Mouse (Mus musculus) midbrain, embryonic 13.5 days (tissue): ENCODE measurements around the gene Hlcs. TPM values are rescaled to one million over a fixed set of nuclear protein-coding genes. Genes with fewer than 3 reads are reported as not detected.
"Not testable (repeated sequence)": the region's sequence is repeated elsewhere in the genome, so short reads cannot be mapped to it uniquely, and the experiment has no call there.

ENCODE experiments used
- ATAC-seq: fragments of 200-750 bp; cut with Nextera tagmentation; 2 replicates; pipeline ENCODE4 v1.8.0; 2017; ENCODE audit warnings: mild to moderate bottlenecking, moderate TSS enrichment, moderate library complexity
- H3K27ac ChIP-seq: fragments of 300-500 bp; sonication (generic); 2 replicates; pipeline ENCODE4 v1.5.1; 2015; ENCODE audit warnings: inconsistent platforms, mild to moderate bottlenecking, moderate library complexity
- H3K27me3 ChIP-seq: fragments of 300-500 bp; sonication (generic); 2 replicates; pipeline ENCODE4 v1.6.1; 2015; ENCODE audit warnings: mild to moderate bottlenecking, inconsistent platforms
- H3K36me3 ChIP-seq: fragments of 300-500 bp; sonication (generic); 2 replicates; pipeline ENCODE4 v1.6.1; 2015; ENCODE audit warnings: mild to moderate bottlenecking, inconsistent platforms
- H3K4me1 ChIP-seq: fragments of 300-500 bp; sonication (generic); replicated peaks from 2 replicates; pipeline ENCODE4 v1.6.1; 2015; ENCODE audit warnings: inconsistent platforms
- H3K4me2 ChIP-seq: fragments of 300-500 bp; sonication (generic); replicated peaks from 2 replicates; pipeline ENCODE4 v1.6.1; 2015; ENCODE audit warnings: moderate library complexity, mild to moderate bottlenecking, inconsistent platforms
- H3K4me3 ChIP-seq: fragments of 300-500 bp; sonication (generic); replicated peaks from 2 replicates; pipeline ENCODE4 v1.5.1; 2015; ENCODE audit warnings: mild to moderate bottlenecking, inconsistent platforms
- H3K9ac ChIP-seq: fragments of 300-500 bp; sonication (generic); replicated peaks from 2 replicates; pipeline ENCODE4 v1.6.1; 2015; ENCODE audit warnings: mild to moderate bottlenecking, inconsistent platforms
- H3K9me3 ChIP-seq: fragments of 300-500 bp; sonication (generic); 2 replicates; pipeline ENCODE4 v1.6.1; 2016; ENCODE audit warnings: mild to moderate bottlenecking, inconsistent platforms
- WGBS: fragments of 180-500 bp; shearing (Covaris S2); methylation state at CpG from one replicate; pipeline ENCODE4 v1.1.7; 2015; 5-methylcytosine and 5-hydroxymethylcytosine counted together
- polyA plus RNA-seq: library from polyadenylated mRNA; unstranded; fragments of >200 nt; fragmentation: Nextera tagmentation; extraction: Ambion mirVana; gene quantifications from 2 replicates; pipeline ENCODE4 v1.2.1, GENCODE M21; 2015

The Hlcs gene
- polyA plus RNA-seq, 1 experiment from 2014 or later = 9.2 TPM

DNA sequence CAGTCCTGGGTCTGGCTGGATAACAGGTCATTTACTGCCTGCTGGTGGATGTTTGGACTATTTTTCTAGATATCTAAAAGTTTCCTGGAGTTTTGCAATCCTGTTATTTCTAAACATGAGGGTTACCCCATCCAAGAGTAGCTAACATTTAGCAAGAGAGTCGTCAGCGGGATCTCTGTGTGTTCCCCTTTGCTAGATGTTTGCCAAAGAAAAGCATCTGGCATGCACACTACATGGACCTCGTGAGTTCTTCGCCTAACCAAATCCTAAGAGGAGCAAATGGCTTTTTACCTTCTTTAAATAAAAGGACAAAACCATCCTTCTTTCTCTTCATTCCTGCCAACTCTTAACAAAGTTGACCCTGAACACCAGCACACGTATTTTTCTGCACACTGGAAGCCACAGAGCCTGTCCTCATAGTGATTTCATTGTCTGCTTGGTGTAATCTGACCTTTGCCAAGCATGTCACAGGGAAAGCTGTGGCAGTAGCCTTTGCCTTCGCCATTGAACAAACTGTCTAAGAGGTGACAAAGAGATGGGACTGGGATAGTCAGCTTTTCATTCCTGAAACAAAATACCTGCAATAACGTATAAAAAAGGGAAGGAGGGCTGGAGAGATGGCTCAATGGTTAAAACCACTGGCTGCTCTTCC is 33.8 kb upstream of the Hlcs start:
- WGBS = 78% methylated on average over 7 of the region's 7 CpGs
- H3K4me3 ChIP-seq = no peak overlapping the region

GRCm38 (mm10) chr16:94345733-94346132 is 32.4 kb upstream of the Hlcs start:
- no peaks in the 10 kb centered on the region for H3K9me3 ChIP-seq
- peaks cover 9% of the 10 kb centered on the region for H3K4me1 ChIP-seq
- no peak overlapping the region for H3K4me3 ChIP-seq
- H3K36me3 ChIP-seq = no peaks in the 10 kb centered on the region
- no peak overlapping the region for H3K4me2 ChIP-seq
- H3K27ac ChIP-seq = no peak overlapping the region
- ATAC-seq = no peak
- no peaks in the 10 kb centered on the region for H3K27me3 ChIP-seq
- 92% methylated on average over 1 of the region's 1 CpGs for WGBS
- H3K9ac ChIP-seq = no peak overlapping the region

More for the DNA sequence above, 33.8 kb upstream of the Hlcs start:
- H3K27ac ChIP-seq = no peak overlapping the region
- H3K4me2 ChIP-seq = no peak overlapping the region
- no peak for ATAC-seq
- no peaks in the 10 kb centered on the region for H3K9me3 ChIP-seq
- H3K4me1 ChIP-seq = peaks cover 9% of the 10 kb centered on the region
- no peak overlapping the region for H3K9ac ChIP-seq
- H3K27me3 ChIP-seq = no peaks in the 10 kb centered on the region
- no peaks in the 10 kb centered on the region for H3K36me3 ChIP-seq

GRCm38 (mm10) chr16:94339164-94340160 is 26.1 kb upstream of the Hlcs start:
- 94% methylated on average over 22 of the region's 22 CpGs for WGBS
- H3K9me3 ChIP-seq, H3K36me3 ChIP-seq, H3K4me3 ChIP-seq, H3K27me3 ChIP-seq, H3K9ac ChIP-seq, H3K27ac ChIP-seq, H3K4me2 ChIP-seq, H3K4me1 ChIP-seq, ATAC-seq: not testable (repeated sequence)

DNA sequence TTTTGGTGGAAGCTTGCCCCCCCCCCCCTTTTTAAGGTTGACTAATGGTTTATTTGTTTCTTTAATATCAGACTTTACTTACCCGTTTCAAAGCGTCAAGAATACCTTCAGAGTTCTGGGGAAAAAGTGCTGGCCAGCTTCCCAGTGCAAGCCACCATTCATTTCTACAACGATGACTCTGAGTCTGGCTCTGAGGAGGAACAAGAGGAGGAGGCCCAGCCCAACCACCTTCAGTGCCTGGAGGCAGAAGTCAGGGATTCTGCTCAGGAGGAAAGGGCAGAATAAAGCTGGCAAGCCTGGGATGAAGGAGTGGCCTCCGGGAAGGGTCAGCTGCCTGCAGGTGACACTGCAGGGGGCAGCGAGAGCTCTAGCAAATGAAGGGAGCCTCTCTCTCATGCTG is 22.3 kb upstream of the Hlcs start:
- Histone ChIP-seq H3K9me3 (no peaks in the 10 kb centered on the region), H3K27me3 (no peaks in the 10 kb centered on the region), H3K36me3 (no peaks in the 10 kb centered on the region), H3K27ac (no peak overlapping the region), H3K4me1 (peaks cover 3% of the 10 kb centered on the region; the same call in 1 of the 2 replicates), H3K4me2 (no peak overlapping the region), H3K9ac (no peak overlapping the region), H3K4me3 (no peak overlapping the region)
- ATAC-seq = no peak
- WGBS = 37% methylated on average over 5 of the region's 5 CpGs

- H3K36me3 ChIP-seq = no peaks in the 10 kb centered on the region
- WGBS = 62% methylated on average over 5 of the region's 5 CpGs
- ATAC-seq = no peak
- H3K4me2 ChIP-seq = no peak overlapping the region
- H3K27ac ChIP-seq = no peak overlapping the region
- H3K9me3 ChIP-seq = no peaks in the 10 kb centered on the region
- H3K4me3 ChIP-seq = no peak overlapping the region
- H3K27me3 ChIP-seq = peaks cover 32% of the 10 kb centered on the region
- H3K9ac ChIP-seq = no peak overlapping the region
- peaks cover 34% of the 10 kb centered on the region for H3K4me1 ChIP-seq
Measured at GRCm38 (mm10) chr16:94331886-94332252, 18.5 kb upstream of the Hlcs start.

GRCm38 (mm10) chr16:94331233-94331885 is 18.0 kb upstream of the Hlcs start:
- no peaks in the 10 kb centered on the region for H3K9me3 ChIP-seq
- H3K27ac ChIP-seq = no peak overlapping the region
- peaks cover 34% of the 10 kb centered on the region for H3K4me1 ChIP-seq
- no peaks in the 10 kb centered on the region for H3K36me3 ChIP-seq
- H3K9ac ChIP-seq = no peak overlapping the region
- H3K4me3 ChIP-seq = no peak overlapping the region
- no peak for ATAC-seq
- no peak overlapping the region for H3K4me2 ChIP-seq
- H3K27me3 ChIP-seq = peaks cover 36% of the 10 kb centered on the region
- WGBS = 85% methylated on average over 9 of the region's 9 CpGs

DNA sequence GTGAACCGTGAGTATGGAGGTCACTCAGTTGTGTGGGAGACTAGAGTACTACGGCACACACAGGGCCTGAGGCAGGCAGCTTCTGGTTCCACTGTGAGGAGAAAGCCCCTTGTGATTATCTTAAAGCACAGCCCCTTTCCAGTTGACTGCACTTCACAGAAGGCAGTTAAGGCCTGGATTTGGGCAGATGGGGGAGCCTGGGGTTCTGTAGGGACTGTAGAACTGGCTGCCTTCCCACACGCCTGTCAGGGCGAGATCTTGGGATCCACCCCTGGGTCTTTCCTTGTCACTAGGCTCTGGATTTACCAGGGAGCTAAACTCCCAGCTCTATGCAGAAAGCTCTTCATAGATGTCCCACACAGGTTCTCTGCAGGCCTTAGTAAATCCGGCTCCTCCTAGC is 17.1 kb upstream of the Hlcs start:
- no peaks in the 10 kb centered on the region for H3K36me3 ChIP-seq
- peaks cover 31% of the 10 kb centered on the region for H3K4me1 ChIP-seq
- peak; percentile 28 for ATAC-seq
- H3K9me3 ChIP-seq = no peaks in the 10 kb centered on the region
- H3K9ac ChIP-seq = no peak overlapping the region
- peaks cover 43% of the 10 kb centered on the region for H3K27me3 ChIP-seq
- no peak overlapping the region for H3K4me2 ChIP-seq
- WGBS = 38% methylated on average over 5 of the region's 5 CpGs
- 0 out of 2 replicates have a peak overlapping the region, but pooled peaks have one; percentile 0 for H3K27ac ChIP-seq
- no peak overlapping the region for H3K4me3 ChIP-seq

GRCm38 (mm10) chr16:94328881-94329867 is 15.8 kb upstream of the Hlcs start:
- no peaks in the 10 kb centered on the region for H3K9me3 ChIP-seq
- peak overlapping the region; percentile 2; the same call in 1 of the 2 replicates for H3K9ac ChIP-seq
- H3K4me3 ChIP-seq = peak overlapping the region; percentile 43
- H3K36me3 ChIP-seq = no peaks in the 10 kb centered on the region
- WGBS = 6% methylated on average over 25 of the region's 25 CpGs
- peak overlapping the region; percentile 62 for H3K4me2 ChIP-seq
- peaks cover 31% of the 10 kb centered on the region for H3K4me1 ChIP-seq
- ATAC-seq = peak; percentile 75
- H3K27ac ChIP-seq = no peak overlapping the region
- H3K27me3 ChIP-seq = peaks cover 46% of the 10 kb centered on the region

- H3K4me2 ChIP-seq = peak within 1 kb of the TSS; percentile 62
- peak within 1 kb of the TSS; percentile 59 for H3K9ac ChIP-seq
- WGBS = under 1% methylated on average over 63 of the region's 63 CpGs
- no peak within 1 kb of the TSS for H3K27ac ChIP-seq
- H3K4me1 ChIP-seq = peaks cover 31% of the 10 kb centered on the region
- no peaks in the 10 kb centered on the region for H3K9me3 ChIP-seq
- ATAC-seq = peak; percentile 38; the same call in 1 of the 2 replicates
- peak within 1 kb of the TSS; percentile 43 for H3K4me3 ChIP-seq
- no peaks in the 10 kb centered on the region for H3K36me3 ChIP-seq
- H3K27me3 ChIP-seq = peaks cover 46% of the 10 kb centered on the region
Measured at GRCm38 (mm10) chr16:94327781-94328711, 14.7 kb upstream of the Hlcs start, which contains the start of gene Ripply3. TSS of gene Ripply3 (plus strand) at chr16:94328420.

DNA sequence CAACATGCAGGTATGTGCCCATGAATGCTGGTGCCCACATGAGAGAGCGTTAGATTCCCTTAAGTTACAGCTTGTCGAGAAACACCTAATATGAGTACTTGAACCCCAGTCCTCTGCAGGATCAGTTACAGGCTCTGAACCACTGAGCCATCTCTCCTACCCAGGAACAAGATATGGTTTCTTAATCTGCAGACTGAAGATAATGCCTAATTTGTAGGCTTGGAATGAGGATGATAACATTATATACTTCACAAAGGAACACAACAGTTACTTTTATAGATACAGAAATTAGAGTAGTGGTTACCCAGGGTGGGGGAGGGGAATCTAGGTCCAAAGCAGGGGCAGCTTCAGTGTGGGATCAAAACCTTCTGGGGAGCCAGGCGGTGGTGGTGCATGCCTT is 12.6 kb upstream of the Hlcs start:
- H3K36me3 ChIP-seq = no peaks in the 10 kb centered on the region
- H3K4me2 ChIP-seq = no peak overlapping the region
- no peak overlapping the region for H3K27ac ChIP-seq
- H3K9ac ChIP-seq = no peak overlapping the region
- no peaks in the 10 kb centered on the region for H3K9me3 ChIP-seq
- no peak overlapping the region for H3K4me3 ChIP-seq
- 92% methylated on average over 3 of the region's 3 CpGs for WGBS
- peaks cover 46% of the 10 kb centered on the region for H3K27me3 ChIP-seq
- ATAC-seq = no peak
- peaks cover 31% of the 10 kb centered on the region for H3K4me1 ChIP-seq
